Mouse (Mus musculus) testis, adult 2 months (tissue): ENCODE results near the gene Fbxo10.

ENCODE experiments used
- CTCF ChIP-seq: fragments of 200-500 bp; IDR thresholded peaks from 2 replicates; pipeline ENCODE4 v1.5.1; 2012; ENCODE audit warnings: low read depth, mild to moderate bottlenecking, inconsistent platforms, low read length, moderate library complexity; ENCODE audit not compliant: control insufficient read depth, insufficient read depth, insufficient replicate concordance
- POLR2A ChIP-seq: fragments of 200-500 bp; IDR thresholded peaks from 2 replicates; pipeline ENCODE4 v1.6.1; 2012; ENCODE audit warnings: low read depth, mild to moderate bottlenecking, inconsistent platforms, low read length, moderate library complexity; ENCODE audit not compliant: control insufficient read depth

DNA sequence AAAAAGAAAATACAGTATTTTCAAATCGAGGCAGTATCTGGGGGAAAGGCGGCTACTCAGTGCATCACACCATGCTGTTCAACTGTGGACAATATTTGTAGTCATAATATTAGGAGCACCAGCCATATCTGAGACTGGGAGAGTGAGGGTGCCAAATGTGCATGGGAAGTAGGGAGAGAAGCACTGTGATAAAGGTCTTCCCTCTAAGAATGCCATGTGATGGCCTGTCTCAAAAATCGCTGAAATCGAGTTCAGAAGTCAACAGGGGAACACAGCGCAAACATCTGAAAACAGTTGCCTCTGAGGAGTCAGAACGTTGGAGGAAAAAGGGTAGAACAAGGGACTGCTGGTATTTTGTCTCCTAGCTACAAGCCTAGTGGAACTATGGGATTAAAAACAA, 84.4 kb downstream of the Fbxo10 start:
- TF ChIP-seq POLR2A = no peak
- no peak for TF ChIP-seq CTCF
